Mouse (Mus musculus) MEL (cell line): Measurements from ENCODE around the gene Ptpdc1. TPM values are rescaled to one million over a fixed set of nuclear protein-coding genes. Genes with fewer than 3 reads are reported as not detected.

Experiments used
- DNase-seq: peaks from one replicate; pipeline ENCODE4 v3.0.0; 2011; ENCODE audit warnings: low read depth, low spot score
- H3K27ac ChIP-seq: 2 replicates; pipeline ENCODE4 v1.5.1; 2012; ENCODE audit warnings: low read depth, mild to moderate bottlenecking, control low read depth, low read length, moderate library complexity; ENCODE audit not compliant: control insufficient read depth
- H3K27me3 ChIP-seq, 2 experiments: fragments of 150-350 bp in 1 of 2; sonication (generic) in 1 of 2; 2 replicates each; pipeline ENCODE4 v1.6.1; 2012; ENCODE audit warnings: low read length in 2 of 2, mild to moderate bottlenecking in 2 of 2, improper control_type of control experiment in 1 of 2, moderate library complexity in 1 of 2; ENCODE audit not compliant: insufficient read depth in 2 of 2, control insufficient read depth in 1 of 2
- H3K36me3 ChIP-seq, 2 experiments: 2 replicates each; pipeline ENCODE4 v1.6.1; 2012 to 2014; ENCODE audit warnings: low read length in 2 of 2, improper control_type of control experiment in 1 of 2, inconsistent platforms in 1 of 2, mild to moderate bottlenecking in 1 of 2; ENCODE audit not compliant: insufficient read depth in 2 of 2, control insufficient read depth in 1 of 2
- H3K4me1 ChIP-seq, 2 experiments: fragments of 150-350 bp in 1 of 2; sonication (generic) in 1 of 2; 2 replicates each; pipeline ENCODE4 v1.6.1; 2012; ENCODE audit warnings: low read length in 2 of 2, improper control_type of control experiment in 1 of 2, mild to moderate bottlenecking in 1 of 2; ENCODE audit not compliant: insufficient read depth in 2 of 2, control insufficient read depth in 1 of 2
- H3K4me3 ChIP-seq, 2 experiments: fragments of 150-350 bp in 1 of 2; sonication (generic) in 1 of 2; 2 replicates each; pipeline ENCODE4 v1.5.1; 2012; ENCODE audit warnings: low read depth in 2 of 2, low read length in 2 of 2, mild to moderate bottlenecking in 2 of 2, moderate library complexity in 2 of 2, control low read depth in 1 of 2, improper control_type of control experiment in 1 of 2; ENCODE audit not compliant: control insufficient read depth in 1 of 2, insufficient read depth in 1 of 2
- H3K79me2 ChIP-seq: 2 replicates; pipeline ENCODE4 v1.6.1; 2012; ENCODE audit warnings: mild to moderate bottlenecking, low read length, moderate library complexity; ENCODE audit not compliant: control insufficient read depth, poor library complexity, insufficient read depth
- H3K9ac ChIP-seq: 2 replicates; pipeline ENCODE4 v1.6.1; 2012; ENCODE audit warnings: low read depth, mild to moderate bottlenecking, control low read depth, low read length, moderate library complexity; ENCODE audit not compliant: control insufficient read depth, poor library complexity, severe bottlenecking
- H3K9me3 ChIP-seq: fragments of 150-350 bp; sonication (generic); replicated peaks from 2 replicates; pipeline ENCODE4 v1.6.1; 2012; ENCODE audit warnings: mild to moderate bottlenecking, low read length, improper control_type of control experiment, moderate library complexity; ENCODE audit not compliant: insufficient read depth
- BHLHE40 ChIP-seq: IDR thresholded peaks from 2 replicates; pipeline ENCODE4 v1.6.1; 2012; ENCODE audit warnings: low read depth, mild to moderate bottlenecking, inconsistent platforms, low read length, improper control_type of control experiment, borderline replicate concordance
- CTCF ChIP-seq, 3 experiments: IDR thresholded peaks in 2 of 3; conservative IDR thresholded peaks in 1 of 3; 2 replicates each; pipeline ENCODE4 v1.5.1; 2011 to 2012; ENCODE audit warnings: low read length in 3 of 3, low read depth in 2 of 3, mild to moderate bottlenecking in 2 of 3, improper control_type of control experiment in 1 of 3, inconsistent platforms in 1 of 3, mixed read lengths in 1 of 3, moderate library complexity in 1 of 3; ENCODE audit not compliant: control insufficient read depth in 1 of 3, insufficient read depth in 1 of 3, poor library complexity in 1 of 3, severe bottlenecking in 1 of 3
- E2F4 ChIP-seq: IDR thresholded peaks from 2 replicates; pipeline ENCODE4 v1.6.1; 2011; ENCODE audit warnings: low read depth, low read length, improper control_type of control experiment, borderline replicate concordance
- ELF1 ChIP-seq: IDR thresholded peaks from 2 replicates; pipeline ENCODE4 v1.6.1; 2014; ENCODE audit warnings: low read depth, mild to moderate bottlenecking, inconsistent platforms, low read length, improper control_type of control experiment, moderate library complexity
- EP300 ChIP-seq, 2 experiments: IDR thresholded peaks; 2 replicates each; pipeline ENCODE4 v1.6.1; 2011; ENCODE audit warnings: improper control_type of control experiment in 2 of 2, low read length in 2 of 2, low read depth in 1 of 2, mild to moderate bottlenecking in 1 of 2
- ETS1 ChIP-seq: IDR thresholded peaks from 2 replicates; pipeline ENCODE4 v1.6.1; 2012; ENCODE audit warnings: low read depth, mild to moderate bottlenecking, inconsistent platforms, low read length, improper control_type of control experiment, moderate library complexity
- GABPA ChIP-seq: IDR thresholded peaks from 2 replicates; pipeline ENCODE4 v1.6.1; 2012; ENCODE audit warnings: low read depth, mild to moderate bottlenecking, inconsistent platforms, low read length, improper control_type of control experiment, moderate library complexity
- GATA1 ChIP-seq: IDR thresholded peaks from 2 replicates; pipeline ENCODE4 v1.6.1; 2011; ENCODE audit warnings: low read depth, low read length, improper control_type of control experiment
- KAT2A ChIP-seq: conservative IDR thresholded peaks from 2 replicates; pipeline ENCODE4 v1.6.1; 2012; ENCODE audit warnings: low read depth, low read length, improper control_type of control experiment, inconsistent platforms
- MAX ChIP-seq: IDR thresholded peaks from 2 replicates; pipeline ENCODE4 v1.6.1; 2011; ENCODE audit warnings: low read length, improper control_type of control experiment
- MAZ ChIP-seq: IDR thresholded peaks from 2 replicates; pipeline ENCODE4 v1.6.1; 2012; ENCODE audit warnings: low read depth, mild to moderate bottlenecking, inconsistent platforms, low read length, improper control_type of control experiment
- MYB ChIP-seq: IDR thresholded peaks from 2 replicates; pipeline ENCODE4 v1.6.1; 2011; ENCODE audit warnings: mild to moderate bottlenecking, low read depth, low read length, improper control_type of control experiment
- NELFE ChIP-seq: IDR thresholded peaks from 2 replicates; pipeline ENCODE4 v1.6.1; 2011; ENCODE audit warnings: low read depth, low read length, improper control_type of control experiment
- POLR2A ChIP-seq, 2 experiments: IDR thresholded peaks; 2 replicates each; pipeline ENCODE4 v1.6.1; 2011 to 2012; ENCODE audit warnings: low read length in 2 of 2, mild to moderate bottlenecking in 2 of 2, control low read depth in 1 of 2, improper control_type of control experiment in 1 of 2, low read depth in 1 of 2, moderate library complexity in 1 of 2; ENCODE audit not compliant: control insufficient read depth in 1 of 2, insufficient read depth in 1 of 2, poor library complexity in 1 of 2
- RAD21 ChIP-seq: IDR thresholded peaks from 2 replicates; pipeline ENCODE4 v1.6.1; 2011; ENCODE audit warnings: mild to moderate bottlenecking, low read depth, low read length, improper control_type of control experiment
- TBP ChIP-seq: IDR thresholded peaks from 2 replicates; pipeline ENCODE4 v1.8.0; 2011; ENCODE audit warnings: low read depth, low read length, improper control_type of control experiment
- TCF12 ChIP-seq: IDR thresholded peaks from 2 replicates; pipeline ENCODE4 v1.6.1; 2014; ENCODE audit warnings: low read depth, mild to moderate bottlenecking, inconsistent platforms, low read length, improper control_type of control experiment, moderate library complexity
- UBTF ChIP-seq: IDR thresholded peaks from 2 replicates; pipeline ENCODE4 v1.6.1; 2012; ENCODE audit warnings: low read depth, mild to moderate bottlenecking, inconsistent platforms, low read length, improper control_type of control experiment, moderate library complexity, borderline replicate concordance; ENCODE audit not compliant: insufficient read depth
- USF1 ChIP-seq: IDR thresholded peaks from 2 replicates; pipeline ENCODE4 v1.6.1; 2014; ENCODE audit warnings: low read depth, mild to moderate bottlenecking, inconsistent platforms, low read length, improper control_type of control experiment, moderate library complexity
- USF2 ChIP-seq, 2 experiments: IDR thresholded peaks; 2 replicates each; pipeline ENCODE4 v1.6.1; 2011 to 2012; ENCODE audit warnings: improper control_type of control experiment in 2 of 2, low read length in 2 of 2, borderline replicate concordance in 1 of 2, inconsistent platforms in 1 of 2, low read depth in 1 of 2, mild to moderate bottlenecking in 1 of 2; ENCODE audit not compliant: insufficient read depth in 1 of 2
- ZKSCAN1 ChIP-seq: IDR thresholded peaks from 2 replicates; pipeline ENCODE4 v1.6.1; 2012; ENCODE audit warnings: low read depth, mild to moderate bottlenecking, inconsistent platforms, low read length, improper control_type of control experiment, moderate library complexity
- polyA plus RNA-seq, 2 experiments: library from polyadenylated mRNA; stranded (reverse) in 1 of 2; unstranded in 1 of 2; fragments of >175 nt in 1 of 2; fragments of >200 nt in 1 of 2; gene quantifications; 2 replicates each; pipeline versions ENCODE4 v1.2.1 to v1.2.4; 2012; ENCODE audit warnings: low replicate concordance in 2 of 2, low read depth in 1 of 2; ENCODE audit not compliant: insufficient read length in 2 of 2, insufficient read depth in 1 of 2, missing spikeins in 1 of 2
- total RNA-seq: library from RNA; depleted of rRNA; stranded (reverse); fragments of 300-350 nt; gene quantifications from 2 replicates; pipeline ENCODE4 v1.2.3, GENCODE M21; 2012

Ptpdc1 gene
- total and polyA plus RNA-seq, 3 experiments = 3.3 to 7.6 TPM; not detected in 1

DNA sequence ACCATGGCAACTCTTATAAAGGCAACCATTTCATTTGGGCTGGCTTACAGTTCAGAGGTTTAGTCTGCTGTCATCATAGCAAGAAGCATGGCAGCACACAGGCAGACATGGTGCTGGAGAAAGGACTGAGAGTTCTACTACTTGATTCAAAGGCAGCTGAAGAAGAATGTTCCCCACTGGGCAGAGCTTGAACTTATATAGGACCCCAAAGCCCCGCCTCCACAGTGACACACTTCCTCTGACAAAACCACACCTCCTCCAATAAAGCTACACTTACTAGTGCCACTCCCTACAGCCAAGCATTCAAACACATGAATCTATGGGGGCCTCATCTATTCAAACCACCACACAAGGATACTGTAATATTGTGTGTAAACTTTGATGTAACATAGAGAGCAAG lies 70.9 kb downstream of the Ptpdc1 start:
- DNase-seq = no peak
- Histone ChIP-seq H3K9me3 (no peaks in the 10 kb centered on the region), H3K9ac (no peak overlapping the region), H3K79me2 (peaks cover 5% of the 10 kb centered on the region; the same call in 1 of the 2 replicates), H3K36me3 (peaks cover 0 to 19% of the 10 kb centered on the region in 2 experiments; a peak in 2 of 4 replicates), H3K27ac (no peak overlapping the region), H3K4me1 (peaks cover 10 to 21% of the 10 kb centered on the region in 2 experiments), H3K4me3 (no peak overlapping the region), H3K27me3 (no peaks in the 10 kb centered on the region)
- peak in 1 of 2 experiments; percentile 33; a peak in 1 of 4 replicates for TF ChIP-seq POLR2A (IDR thresholded peaks at IDR 0.05; ENCODE audit: control insufficient read depth in 1 of 2, insufficient read depth in 1 of 2, low read depth in 1 of 2, low read length in 2 of 2, poor library complexity in 1 of 2)
- peak; percentile 77 for TF ChIP-seq TBP
- no peak for TF ChIP-seq EP300 (IDR thresholded peaks at IDR 0.05; ENCODE audit: low read depth in 1 of 2, low read length in 2 of 2)

- Histone ChIP-seq H3K4me1 (peaks cover 10 to 29% of the 10 kb centered on the region in 2 experiments), H3K27me3 (no peaks in the 10 kb centered on the region), H3K36me3 (peaks cover 0 to 21% of the 10 kb centered on the region in 2 experiments; a peak in 2 of 4 replicates), H3K9ac (no peak overlapping the region), H3K9me3 (no peaks in the 10 kb centered on the region), H3K4me3 (no peak overlapping the region), H3K79me2 (peaks cover 5% of the 10 kb centered on the region; the same call in 1 of the 2 replicates), H3K27ac (peak overlapping the region; percentile 46; the same call in 1 of the 2 replicates)
- TF ChIP-seq UBTF (no peak), ELF1 (no peak), TCF12 (no peak), POLR2A (IDR thresholded peaks at IDR 0.05; ENCODE audit: control insufficient read depth in 1 of 2, insufficient read depth in 1 of 2, low read depth in 1 of 2, low read length in 2 of 2, poor library complexity in 1 of 2) (no peak), GATA1 (no peak), MAX (no peak), KAT2A (no peak), BHLHE40 (no peak)
- no peak for DNase-seq
Observed at GRCm38 (mm10) chr13:48553511-48553910, 72.0 kb downstream of the Ptpdc1 start.

DNA sequence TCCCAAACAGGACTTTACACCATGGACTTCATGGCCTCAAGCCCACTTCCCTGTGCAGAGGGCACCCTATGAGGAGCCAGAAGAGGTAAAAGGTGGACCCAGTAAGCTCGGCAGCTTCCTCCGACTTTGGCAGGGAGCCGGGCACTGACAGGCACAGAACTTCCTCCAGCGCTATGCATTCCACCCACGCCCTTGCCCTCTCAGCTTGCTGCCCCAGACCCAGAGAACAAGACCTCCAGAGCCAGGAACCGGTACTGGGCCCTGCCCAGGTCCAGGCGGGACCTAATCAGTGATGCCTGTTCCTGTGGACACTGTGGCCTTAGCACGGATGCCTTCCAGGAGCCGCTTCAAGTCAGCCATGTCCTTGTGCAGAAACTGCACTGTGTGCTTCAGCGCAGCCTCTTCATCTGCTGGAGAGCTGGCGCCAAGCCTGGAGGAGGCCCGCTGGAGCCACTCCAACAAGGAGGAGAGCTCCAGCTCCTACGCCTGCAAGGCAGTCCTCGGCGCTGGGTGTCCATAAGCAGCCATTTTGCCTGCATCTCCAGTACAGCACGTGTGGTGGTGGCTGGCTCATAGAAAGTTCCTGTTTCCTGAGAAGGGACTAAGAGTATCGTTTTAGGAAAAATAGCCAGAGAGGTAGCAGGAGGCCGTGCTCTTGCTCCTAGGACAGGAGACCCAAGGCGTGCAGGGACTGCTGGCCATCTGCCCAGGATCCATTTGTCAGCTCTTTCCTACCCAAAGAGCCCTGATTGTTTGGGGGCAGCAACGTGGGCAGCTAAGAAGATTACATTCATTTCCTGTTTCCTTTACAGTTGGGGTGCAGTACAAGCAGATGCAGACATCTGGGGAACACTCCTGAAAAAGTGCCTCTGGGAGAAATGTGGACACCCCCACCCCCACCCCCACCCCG lies 73.0 kb downstream of the Ptpdc1 start:
- peak overlapping the region; percentile 92 for H3K9ac ChIP-seq
- peak; percentile 88 for DNase-seq
- H3K27ac ChIP-seq = peak overlapping the region; percentile 96
- H3K79me2 ChIP-seq = peaks cover 5% of the 10 kb centered on the region; the same call in 1 of the 2 replicates
- peak overlapping the region; percentile 76 for H3K4me3 ChIP-seq
- H3K9me3 ChIP-seq = no peaks in the 10 kb centered on the region
- H3K36me3 ChIP-seq = peaks cover 0 to 28% of the 10 kb centered on the region in 2 experiments; a peak in 2 of 4 replicates
- H3K4me1 ChIP-seq = peaks cover 10 to 39% of the 10 kb centered on the region in 2 experiments
- H3K27me3 ChIP-seq = no peaks in the 10 kb centered on the region
- TF ChIP-seq GABPA (no peak), ELF1 (no peak), USF1 (peak; percentile 35; the same call in 1 of the 2 replicates), MYB (no peak), ETS1 (no peak; the same call in none of the 2 replicates), USF2 (IDR thresholded peaks at IDR 0.05; ENCODE audit: borderline replicate concordance in 1 of 2, insufficient read depth in 1 of 2, low read depth in 1 of 2, low read length in 2 of 2) (no peak), TBP (peak; percentile 38), UBTF (no peak), NELFE (peak; percentile 52), RAD21 (no peak), ZKSCAN1 (no peak), MAZ (0 out of 2 replicates have a peak, but pooled peaks have one; percentile 35), MAX (peak; percentile 93), CTCF (IDR thresholded peaks at IDR 0.05 in 2 of 3, conservative IDR thresholded peaks at IDR 0.05 in 1 of 3; ENCODE audit: control insufficient read depth in 1 of 3, insufficient read depth in 1 of 3, low read depth in 2 of 3, low read length in 3 of 3, poor library complexity in 1 of 3, severe bottlenecking in 1 of 3) (no peak), BHLHE40 (peak; percentile 79; the same call in 1 of the 2 replicates), EP300 (IDR thresholded peaks at IDR 0.05; ENCODE audit: low read depth in 1 of 2, low read length in 2 of 2) (peak; percentile 21 to 36), E2F4 (no peak)
